Mouse (Mus musculus): ENCODE measurements around the gene Tob1.

Gene Tob1

GRCm38 (mm10) chr11:94211124-94211603 lies at the start of gene Tob1:
Gene Tob1, plus strand, starts transcription at chr11:94211454.
- DNase-seq (ENCODE audit: low read depth, low spot score) = peak; percentile 99

- no peak for DNase-seq (ENCODE audit: low read depth, low spot score)
These were observed 49.2 kb upstream of the Tob1 start for GRCm38 (mm10) chr11:94161867-94162581.

GRCm38 (mm10) chr11:94163005-94163767 lies 48.1 kb upstream of the Tob1 start:
- peak; percentile 87 for DNase-seq (ENCODE audit: low read depth, low spot score)

- DNase-seq (ENCODE audit: low read depth, low spot score) = no peak
These were observed 45.5 kb upstream of the Tob1 start for GRCm38 (mm10) chr11:94165745-94166144.

- DNase-seq (ENCODE audit: low read depth, low spot score) = no peak
These were observed 43.0 kb upstream of the Tob1 start for GRCm38 (mm10) chr11:94168238-94168637.

- DNase-seq (ENCODE audit: low read depth, low spot score) = no peak
These were observed 41.7 kb upstream of the Tob1 start for GRCm38 (mm10) chr11:94169596-94169995.

- no peak for DNase-seq (ENCODE audit: low read depth, low spot score)
These were observed 39.6 kb upstream of the Tob1 start for GRCm38 (mm10) chr11:94171691-94172090.

- no peak for DNase-seq (ENCODE audit: low read depth, low spot score)
These were observed 39.1 kb upstream of the Tob1 start for GRCm38 (mm10) chr11:94172186-94172585.

- DNase-seq (ENCODE audit: low read depth, low spot score) = no peak
These were observed 37.5 kb upstream of the Tob1 start for GRCm38 (mm10) chr11:94173726-94174146.

- no peak for DNase-seq (ENCODE audit: low read depth, low spot score)
These were observed 36.0 kb upstream of the Tob1 start for GRCm38 (mm10) chr11:94175288-94175687.

- no peak for DNase-seq (ENCODE audit: low read depth, low spot score)
These were observed 35.6 kb upstream of the Tob1 start for GRCm38 (mm10) chr11:94175694-94176093.

GRCm38 (mm10) chr11:94177841-94178585 lies 33.2 kb upstream of the Tob1 start:
- DNase-seq (ENCODE audit: low read depth, low spot score) = no peak

- DNase-seq (ENCODE audit: low read depth, low spot score) = peak; percentile 52
These were observed 31.5 kb upstream of the Tob1 start for GRCm38 (mm10) chr11:94179768-94180167.

GRCm38 (mm10) chr11:94180194-94180593 lies 31.1 kb upstream of the Tob1 start:
- DNase-seq (ENCODE audit: low read depth, low spot score) = no peak

- no peak for DNase-seq (ENCODE audit: low read depth, low spot score)
These were observed 29.6 kb upstream of the Tob1 start for GRCm38 (mm10) chr11:94181694-94182093.

- no peak for DNase-seq (ENCODE audit: low read depth, low spot score)
These were observed 28.5 kb upstream of the Tob1 start for GRCm38 (mm10) chr11:94182711-94183110.

GRCm38 (mm10) chr11:94183120-94183519 lies 28.1 kb upstream of the Tob1 start:
- DNase-seq (ENCODE audit: low read depth, low spot score) = no peak

- DNase-seq (ENCODE audit: low read depth, low spot score) = no peak
These were observed 27.6 kb upstream of the Tob1 start for GRCm38 (mm10) chr11:94183671-94184070.

- DNase-seq (ENCODE audit: low read depth, low spot score) = no peak
These were observed 21.7 kb upstream of the Tob1 start for GRCm38 (mm10) chr11:94189579-94189978.

GRCm38 (mm10) chr11:94190665-94191064 lies 20.6 kb upstream of the Tob1 start:
- no peak for DNase-seq (ENCODE audit: low read depth, low spot score)

- no peak for DNase-seq (ENCODE audit: low read depth, low spot score)
These were observed 18.1 kb upstream of the Tob1 start for GRCm38 (mm10) chr11:94193109-94193508.

- no peak for DNase-seq (ENCODE audit: low read depth, low spot score)
These were observed 14.9 kb upstream of the Tob1 start for GRCm38 (mm10) chr11:94196311-94196710.
